In genomic region chr3:28262371-28263001, GRCm38 (mm10) we compare ENCODE assay signal across 8 mouse cellular contexts. TPM values are rescaled to one million over a fixed set of nuclear protein-coding genes. Genes with fewer than 3 reads are reported as not detected.
DNase-seq lines count a peak whose midpoint lies in the region; ATAC-seq and TF ChIP-seq lines count a peak whose summit lies in the region.

No protein-coding gene starts in this region.

- peak; percentile 55 for ATAC-seq in forebrain, embryonic 11.5 days (replicated peaks; ENCODE audit: low FRiP score)
- peak; percentile 45 for ATAC-seq in heart, embryonic 15.5 days (replicated peaks; ENCODE audit: insufficient number of reproducible peaks, insufficient read depth, low FRiP score, low read depth)
- ATAC-seq in liver, postnatal 0 days, result peak; percentile 68
- peak; percentile 58 for ATAC-seq in neural tube, embryonic 13.5 days (ENCODE audit: low read depth)

- DNase-seq in CD4-positive helper T cell, adult 2 months (ENCODE audit: low read depth, low spot score), result peak; percentile 75
- peak; percentile 21 to 43 for DNase-seq in adrenal gland, postnatal 4 days (ENCODE audit: low spot score in 2 of 2)
- peak; percentile 79 for DNase-seq in forebrain, embryonic 11.5 days (ENCODE audit: low spot score)
- DNase-seq in kidney, postnatal 4 days, result peak; percentile 65 to 76
- DNase-seq in liver, postnatal 0 days, result peak; percentile 57
- DNase-seq in thymus, adult 2 months, result peak; percentile 64

- H3K27ac ChIP-seq in forebrain, embryonic 11.5 days (ENCODE audit: low read depth, low read length), result no peak overlapping the region
- peak overlapping the region; percentile 81 for H3K27ac ChIP-seq in heart, embryonic 15.5 days
- H3K27ac ChIP-seq in liver, postnatal 0 days (ENCODE audit: low read depth), result 0 out of 2 replicates have a peak overlapping the region, but pooled peaks have one; percentile 8
- peak overlapping the region; percentile 97 for H3K27ac ChIP-seq in neural tube, embryonic 13.5 days (replicated peaks)
- H3K27ac ChIP-seq in thymus, adult 2 months (ENCODE audit: control insufficient read depth, insufficient read depth, low read length), result peak overlapping the region; percentile 24; the same call in 1 of the 2 replicates

- no peak for TF ChIP-seq EP300 in liver, postnatal 0 days (IDR thresholded peaks at IDR 0.05; ENCODE audit: low read depth)

- TF ChIP-seq CTCF in liver, postnatal 0 days (IDR thresholded peaks at IDR 0.05; ENCODE audit: low read depth), result no peak
- no peak for TF ChIP-seq CTCF in thymus, adult 2 months (IDR thresholded peaks at IDR 0.05; ENCODE audit: borderline replicate concordance, control insufficient read depth, extremely low read depth, insufficient read depth, low read length, poor library complexity)

- peaks cover 10% of the 10 kb centered on the region; the same call in 1 of the 2 replicates for H3K4me1 ChIP-seq in forebrain, embryonic 11.5 days (replicated peaks; ENCODE audit: control insufficient read depth, insufficient read depth, low read length)
- peaks cover 20% of the 10 kb centered on the region for H3K4me1 ChIP-seq in heart, embryonic 15.5 days (replicated peaks)
- peaks cover 4% of the 10 kb centered on the region; the same call in 1 of the 2 replicates for H3K4me1 ChIP-seq in liver, postnatal 0 days (ENCODE audit: insufficient read depth)
- peaks cover 25% of the 10 kb centered on the region for H3K4me1 ChIP-seq in neural tube, embryonic 13.5 days (replicated peaks)
- peaks cover 25% of the 10 kb centered on the region for H3K4me1 ChIP-seq in thymus, adult 2 months (replicated peaks; ENCODE audit: control insufficient read depth, insufficient read depth, low read length)

- WGBS in forebrain, embryonic 11.5 days, result under 1% methylated on average over 33 of the region's 33 CpGs
- under 1% methylated on average over 33 of the region's 33 CpGs for WGBS in heart, embryonic 15.5 days
- under 1% methylated on average over 33 of the region's 33 CpGs for WGBS in liver, postnatal 0 days (ENCODE audit: insufficient replicate concordance)
- WGBS in neural tube, embryonic 13.5 days, result under 1% methylated on average over 33 of the region's 33 CpGs
- under 1% methylated on average over 33 of the region's 33 CpGs for WGBS in thymus, adult 2 months

- H3K4me2 ChIP-seq in forebrain, embryonic 11.5 days (ENCODE audit: low read depth, low read length, severe bottlenecking), result peak overlapping the region; percentile 72
- peak overlapping the region; percentile 88 for H3K4me2 ChIP-seq in heart, embryonic 15.5 days
- H3K4me2 ChIP-seq in liver, postnatal 0 days (ENCODE audit: low read depth, low read length), result peak overlapping the region; percentile 99
- peak overlapping the region; percentile 82 for H3K4me2 ChIP-seq in neural tube, embryonic 13.5 days

- peaks cover 3% of the 10 kb centered on the region; the same call in 1 of the 2 replicates for H3K27me3 ChIP-seq in forebrain, embryonic 11.5 days (ENCODE audit: control insufficient read depth, insufficient read depth, low read length)
- no peaks in the 10 kb centered on the region for H3K27me3 ChIP-seq in heart, embryonic 15.5 days
- 0 out of 2 replicates have a peak, but pooled peaks cover 16% of the 10 kb centered on the region for H3K27me3 ChIP-seq in liver, postnatal 0 days (ENCODE audit: insufficient read depth, low read length)
- 0 out of 2 replicates have a peak, but pooled peaks cover 7% of the 10 kb centered on the region for H3K27me3 ChIP-seq in neural tube, embryonic 13.5 days
- H3K27me3 ChIP-seq in thymus, adult 2 months (ENCODE audit: control insufficient read depth, insufficient read depth, low read length), result no peaks in the 10 kb centered on the region

- peak overlapping the region; percentile 70 for H3K4me3 ChIP-seq in forebrain, embryonic 11.5 days (ENCODE audit: low read depth, low read length)
- peak overlapping the region; percentile 82 for H3K4me3 ChIP-seq in heart, embryonic 15.5 days
- peak overlapping the region; percentile 71 for H3K4me3 ChIP-seq in liver, postnatal 0 days (ENCODE audit: low read depth, low read length)
- H3K4me3 ChIP-seq in neural tube, embryonic 13.5 days, result peak overlapping the region; percentile 86
- peak overlapping the region; percentile 99 for H3K4me3 ChIP-seq in thymus, adult 2 months (ENCODE audit: control insufficient read depth, insufficient read depth, low read length)

- no peak for TF ChIP-seq POLR2A in thymus, adult 2 months (IDR thresholded peaks at IDR 0.05; ENCODE audit: control insufficient read depth, extremely low read depth, insufficient read depth, low read length, poor library complexity)

- H3K9ac ChIP-seq in forebrain, embryonic 11.5 days (ENCODE audit: low read length), result peak overlapping the region; percentile 74
- H3K9ac ChIP-seq in heart, embryonic 15.5 days, result peak overlapping the region; percentile 80
- no peak overlapping the region; the same call in 1 of the 2 replicates for H3K9ac ChIP-seq in liver, postnatal 0 days (replicated peaks)
- H3K9ac ChIP-seq in neural tube, embryonic 13.5 days, result peak overlapping the region; percentile 97

- no peaks in the 10 kb centered on the region for H3K36me3 ChIP-seq in forebrain, embryonic 11.5 days (ENCODE audit: control insufficient read depth, insufficient read depth, low read length)
- H3K36me3 ChIP-seq in heart, embryonic 15.5 days, result no peaks in the 10 kb centered on the region
- no peaks in the 10 kb centered on the region for H3K36me3 ChIP-seq in liver, postnatal 0 days (replicated peaks; ENCODE audit: insufficient read depth, low read length)
- no peaks in the 10 kb centered on the region for H3K36me3 ChIP-seq in neural tube, embryonic 13.5 days
- H3K36me3 ChIP-seq in thymus, adult 2 months (ENCODE audit: control insufficient read depth, insufficient read depth, low read length), result no peaks in the 10 kb centered on the region

- no peaks in the 10 kb centered on the region for H3K9me3 ChIP-seq in forebrain, embryonic 11.5 days (ENCODE audit: control insufficient read depth, low read length)
- no peaks in the 10 kb centered on the region for H3K9me3 ChIP-seq in heart, embryonic 15.5 days (replicated peaks)
- H3K9me3 ChIP-seq in liver, postnatal 0 days (ENCODE audit: low read length), result no peaks in the 10 kb centered on the region
- H3K9me3 ChIP-seq in neural tube, embryonic 13.5 days, result no peaks in the 10 kb centered on the region

RNA-seq across cellular contexts. Expression of gene Tnik, which starts 0.5 kb away (rescaled TPM):
- total RNA-seq in adrenal gland, postnatal 4 days (2021), result 10 to 100 TPM; 36.9 to 40.8 TPM
- polyA plus RNA-seq in forebrain, embryonic 11.5 days (2014; fragmentation: Nextera tagmentation; extraction: Ambion mirVana), result 21.7 and 26.2 TPM in 2 replicates
- 10.3 and 10.5 TPM in 2 replicates for polyA plus RNA-seq in heart, embryonic 15.5 days (2015; fragmentation: Nextera tagmentation; extraction: Ambion mirVana)
- 1.0 and 1.3 TPM in 2 replicates for polyA plus RNA-seq in liver, postnatal 0 days (2015; fragmentation: Nextera tagmentation; extraction: Ambion mirVana)
- 61.0 and 61.2 TPM in 2 replicates for polyA plus RNA-seq in neural tube, embryonic 13.5 days (2015; fragmentation: Nextera tagmentation; extraction: Ambion mirVana)
- 22.6 and 23.6 TPM in 2 replicates for polyA plus RNA-seq in thymus, adult 2 months (2012; rRNA removed)
